Mouse (Mus musculus) MEL (cell line): ENCODE data around the gene Gnai2. TPM values are rescaled to one million over a fixed set of nuclear protein-coding genes. Genes with fewer than 3 reads are reported as not detected.

Source experiments
- DNase-seq: peaks from one replicate; pipeline ENCODE4 v3.0.0; 2011; ENCODE audit warnings: low read depth, low spot score
- H3K27ac ChIP-seq: 2 replicates; pipeline ENCODE4 v1.5.1; 2012; ENCODE audit warnings: low read depth, mild to moderate bottlenecking, control low read depth, low read length, moderate library complexity; ENCODE audit not compliant: control insufficient read depth
- H3K27me3 ChIP-seq, 2 experiments: fragments of 150-350 bp in 1 of 2; sonication (generic) in 1 of 2; 2 replicates each; pipeline ENCODE4 v1.6.1; 2012; ENCODE audit warnings: low read length in 2 of 2, mild to moderate bottlenecking in 2 of 2, improper control_type of control experiment in 1 of 2, moderate library complexity in 1 of 2; ENCODE audit not compliant: insufficient read depth in 2 of 2, control insufficient read depth in 1 of 2
- H3K36me3 ChIP-seq, 2 experiments: 2 replicates each; pipeline ENCODE4 v1.6.1; 2012 to 2014; ENCODE audit warnings: low read length in 2 of 2, improper control_type of control experiment in 1 of 2, inconsistent platforms in 1 of 2, mild to moderate bottlenecking in 1 of 2; ENCODE audit not compliant: insufficient read depth in 2 of 2, control insufficient read depth in 1 of 2
- H3K4me1 ChIP-seq, 2 experiments: fragments of 150-350 bp in 1 of 2; sonication (generic) in 1 of 2; 2 replicates each; pipeline ENCODE4 v1.6.1; 2012; ENCODE audit warnings: low read length in 2 of 2, improper control_type of control experiment in 1 of 2, mild to moderate bottlenecking in 1 of 2; ENCODE audit not compliant: insufficient read depth in 2 of 2, control insufficient read depth in 1 of 2
- H3K4me3 ChIP-seq, 2 experiments: fragments of 150-350 bp in 1 of 2; sonication (generic) in 1 of 2; 2 replicates each; pipeline ENCODE4 v1.5.1; 2012; ENCODE audit warnings: low read depth in 2 of 2, low read length in 2 of 2, mild to moderate bottlenecking in 2 of 2, moderate library complexity in 2 of 2, control low read depth in 1 of 2, improper control_type of control experiment in 1 of 2; ENCODE audit not compliant: control insufficient read depth in 1 of 2, insufficient read depth in 1 of 2
- H3K79me2 ChIP-seq: 2 replicates; pipeline ENCODE4 v1.6.1; 2012; ENCODE audit warnings: mild to moderate bottlenecking, low read length, moderate library complexity; ENCODE audit not compliant: control insufficient read depth, poor library complexity, insufficient read depth
- H3K9ac ChIP-seq: 2 replicates; pipeline ENCODE4 v1.6.1; 2012; ENCODE audit warnings: low read depth, mild to moderate bottlenecking, control low read depth, low read length, moderate library complexity; ENCODE audit not compliant: control insufficient read depth, poor library complexity, severe bottlenecking
- H3K9me3 ChIP-seq: fragments of 150-350 bp; sonication (generic); replicated peaks from 2 replicates; pipeline ENCODE4 v1.6.1; 2012; ENCODE audit warnings: mild to moderate bottlenecking, low read length, improper control_type of control experiment, moderate library complexity; ENCODE audit not compliant: insufficient read depth
- BHLHE40 ChIP-seq: IDR thresholded peaks from 2 replicates; pipeline ENCODE4 v1.6.1; 2012; ENCODE audit warnings: low read depth, mild to moderate bottlenecking, inconsistent platforms, low read length, improper control_type of control experiment, borderline replicate concordance
- CHD1 ChIP-seq: IDR thresholded peaks from 2 replicates; pipeline ENCODE4 v1.6.1; 2012; ENCODE audit warnings: low read depth, mild to moderate bottlenecking, inconsistent platforms, low read length, improper control_type of control experiment
- CHD2 ChIP-seq: IDR thresholded peaks from 2 replicates; pipeline ENCODE4 v1.6.1; 2011; ENCODE audit warnings: low read length, improper control_type of control experiment
- ELF1 ChIP-seq: IDR thresholded peaks from 2 replicates; pipeline ENCODE4 v1.6.1; 2014; ENCODE audit warnings: low read depth, mild to moderate bottlenecking, inconsistent platforms, low read length, improper control_type of control experiment, moderate library complexity
- GATA1 ChIP-seq: IDR thresholded peaks from 2 replicates; pipeline ENCODE4 v1.6.1; 2011; ENCODE audit warnings: low read depth, low read length, improper control_type of control experiment
- HCFC1 ChIP-seq: IDR thresholded peaks from 2 replicates; pipeline ENCODE4 v1.6.1; 2012; ENCODE audit warnings: low read depth, mild to moderate bottlenecking, inconsistent platforms, low read length, improper control_type of control experiment, moderate library complexity
- JUND ChIP-seq: IDR thresholded peaks from 2 replicates; pipeline ENCODE4 v1.6.1; 2011; ENCODE audit warnings: low read depth, mild to moderate bottlenecking, improper control_type of control experiment, low read length
- MAZ ChIP-seq: IDR thresholded peaks from 2 replicates; pipeline ENCODE4 v1.6.1; 2012; ENCODE audit warnings: low read depth, mild to moderate bottlenecking, inconsistent platforms, low read length, improper control_type of control experiment
- MEF2A ChIP-seq: IDR thresholded peaks from 2 replicates; pipeline ENCODE4 v1.6.1; 2014; ENCODE audit warnings: low read depth, mild to moderate bottlenecking, inconsistent platforms, low read length, improper control_type of control experiment; ENCODE audit not compliant: poor library complexity, insufficient replicate concordance, severe bottlenecking; ENCODE audit errors: extremely low read depth
- MYB ChIP-seq: IDR thresholded peaks from 2 replicates; pipeline ENCODE4 v1.6.1; 2011; ENCODE audit warnings: mild to moderate bottlenecking, low read depth, low read length, improper control_type of control experiment
- MYC ChIP-seq: IDR thresholded peaks from 2 replicates; pipeline ENCODE4 v1.6.1; 2011; ENCODE audit warnings: low read depth, mild to moderate bottlenecking, low read length, improper control_type of control experiment, moderate library complexity
- NELFE ChIP-seq: IDR thresholded peaks from 2 replicates; pipeline ENCODE4 v1.6.1; 2011; ENCODE audit warnings: low read depth, low read length, improper control_type of control experiment
- NRF1 ChIP-seq: IDR thresholded peaks from 2 replicates; pipeline ENCODE4 v1.6.1; 2014; ENCODE audit warnings: low read depth, mild to moderate bottlenecking, inconsistent platforms, low read length, improper control_type of control experiment, moderate library complexity; ENCODE audit not compliant: poor library complexity, insufficient read depth, severe bottlenecking
- POLR2A ChIP-seq, 2 experiments: IDR thresholded peaks; 2 replicates each; pipeline ENCODE4 v1.6.1; 2011 to 2012; ENCODE audit warnings: low read length in 2 of 2, mild to moderate bottlenecking in 2 of 2, control low read depth in 1 of 2, improper control_type of control experiment in 1 of 2, low read depth in 1 of 2, moderate library complexity in 1 of 2; ENCODE audit not compliant: control insufficient read depth in 1 of 2, insufficient read depth in 1 of 2, poor library complexity in 1 of 2
- POLR2AphosphoS2 ChIP-seq: IDR thresholded peaks from 2 replicates; pipeline ENCODE4 v1.6.1; 2011; ENCODE audit warnings: low read length, improper control_type of control experiment
- RAD21 ChIP-seq: IDR thresholded peaks from 2 replicates; pipeline ENCODE4 v1.6.1; 2011; ENCODE audit warnings: mild to moderate bottlenecking, low read depth, low read length, improper control_type of control experiment
- SMC3 ChIP-seq: IDR thresholded peaks from 2 replicates; pipeline ENCODE4 v1.6.1; 2011; ENCODE audit warnings: low read depth, low read length, improper control_type of control experiment
- TAL1 ChIP-seq: IDR thresholded peaks from 2 replicates; pipeline ENCODE4 v1.6.1; 2012; ENCODE audit warnings: mild to moderate bottlenecking, inconsistent platforms, low read length, moderate library complexity, mixed read lengths
- TBP ChIP-seq: IDR thresholded peaks from 2 replicates; pipeline ENCODE4 v1.8.0; 2011; ENCODE audit warnings: low read depth, low read length, improper control_type of control experiment
- TCF12 ChIP-seq: IDR thresholded peaks from 2 replicates; pipeline ENCODE4 v1.6.1; 2014; ENCODE audit warnings: low read depth, mild to moderate bottlenecking, inconsistent platforms, low read length, improper control_type of control experiment, moderate library complexity
- UBTF ChIP-seq: IDR thresholded peaks from 2 replicates; pipeline ENCODE4 v1.6.1; 2012; ENCODE audit warnings: low read depth, mild to moderate bottlenecking, inconsistent platforms, low read length, improper control_type of control experiment, moderate library complexity, borderline replicate concordance; ENCODE audit not compliant: insufficient read depth
- USF1 ChIP-seq: IDR thresholded peaks from 2 replicates; pipeline ENCODE4 v1.6.1; 2014; ENCODE audit warnings: low read depth, mild to moderate bottlenecking, inconsistent platforms, low read length, improper control_type of control experiment, moderate library complexity
- USF2 ChIP-seq, 2 experiments: IDR thresholded peaks; 2 replicates each; pipeline ENCODE4 v1.6.1; 2011 to 2012; ENCODE audit warnings: improper control_type of control experiment in 2 of 2, low read length in 2 of 2, borderline replicate concordance in 1 of 2, inconsistent platforms in 1 of 2, low read depth in 1 of 2, mild to moderate bottlenecking in 1 of 2; ENCODE audit not compliant: insufficient read depth in 1 of 2
- ZNF384 ChIP-seq: IDR thresholded peaks from 2 replicates; pipeline ENCODE4 v1.6.1; 2012; ENCODE audit warnings: low read depth, mild to moderate bottlenecking, inconsistent platforms, low read length, improper control_type of control experiment
- polyA plus RNA-seq, 2 experiments: library from polyadenylated mRNA; stranded (reverse) in 1 of 2; unstranded in 1 of 2; fragments of >175 nt in 1 of 2; fragments of >200 nt in 1 of 2; gene quantifications; 2 replicates each; pipeline versions ENCODE4 v1.2.1 to v1.2.4; 2012; ENCODE audit warnings: low replicate concordance in 2 of 2, low read depth in 1 of 2; ENCODE audit not compliant: insufficient read length in 2 of 2, insufficient read depth in 1 of 2, missing spikeins in 1 of 2
- total RNA-seq: library from RNA; depleted of rRNA; stranded (reverse); fragments of 300-350 nt; gene quantifications from 2 replicates; pipeline ENCODE4 v1.2.3, GENCODE M21; 2012

Gnai2 gene
- total and polyA plus RNA-seq, 3 experiments: 129 to 335 (median 137) TPM

DNA sequence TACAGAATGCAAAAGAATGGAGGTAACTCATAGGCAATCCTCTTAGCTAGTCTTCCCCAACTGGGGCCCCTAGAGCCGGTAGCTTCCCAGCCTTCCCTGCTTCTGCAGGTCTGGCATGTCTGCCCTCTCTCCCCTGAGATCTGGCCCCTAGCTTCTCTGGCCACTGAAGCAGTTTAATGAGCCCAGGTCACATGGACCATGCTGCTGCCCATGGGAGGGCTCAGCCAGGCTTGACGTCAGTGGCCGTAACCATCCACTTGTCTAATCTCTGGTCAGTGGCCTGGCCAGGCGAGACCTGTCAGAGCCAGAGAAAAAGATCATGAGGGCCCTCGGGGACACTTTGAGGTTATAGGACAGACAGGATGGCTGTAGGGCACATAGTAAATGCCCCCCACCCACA, 35.1 kb upstream of the Gnai2 start:
- no peaks in the 10 kb centered on the region for H3K9me3 ChIP-seq

GRCm38 (mm10) chr9:107669480-107669945, 34.3 kb upstream of the Gnai2 start, which contains the start of gene Slc38a3:
TSS of gene Slc38a3 (minus strand) at chr9:107669530.
- no peak for TF ChIP-seq NELFE
- TF ChIP-seq GATA1: no peak
- TF ChIP-seq USF2 (IDR thresholded peaks at IDR 0.05; ENCODE audit: borderline replicate concordance in 1 of 2, insufficient read depth in 1 of 2, low read depth in 1 of 2, low read length in 2 of 2): no peak
- no peak for TF ChIP-seq RAD21
- no peak for TF ChIP-seq MAZ
- no peak for TF ChIP-seq ELF1
- TF ChIP-seq HCFC1: no peak
- no peak for TF ChIP-seq TAL1
- TF ChIP-seq UBTF: no peak
- no peak for TF ChIP-seq CHD2
- no peak for TF ChIP-seq POLR2AphosphoS2
- no peak for TF ChIP-seq MYB
- no peak for TF ChIP-seq USF1
- no peak for TF ChIP-seq MYC
- TF ChIP-seq JUND: no peak
- no peak for TF ChIP-seq MEF2A
- no peak for TF ChIP-seq SMC3
- no peak for TF ChIP-seq BHLHE40
- Histone ChIP-seq H3K9ac (no peak within 1 kb of the TSS), H3K27me3 (peaks cover 29 to 33% of the 10 kb centered on the region in 2 experiments), H3K4me1 (no peaks in the 10 kb centered on the region), H3K79me2 (no peaks in the 10 kb centered on the region), H3K27ac (no peak within 1 kb of the TSS), H3K9me3 (no peaks in the 10 kb centered on the region), H3K36me3 (no peaks in the 10 kb centered on the region), H3K4me3 (no peak within 1 kb of the TSS)
- no peak for DNase-seq

More for the DNA sequence above, 35.1 kb upstream of the Gnai2 start:
- Histone ChIP-seq H3K4me3 (no peak overlapping the region), H3K9ac (no peak overlapping the region), H3K36me3 (no peaks in the 10 kb centered on the region), H3K4me1 (no peaks in the 10 kb centered on the region), H3K79me2 (no peaks in the 10 kb centered on the region), H3K27me3 (peaks cover 26 to 33% of the 10 kb centered on the region in 2 experiments), H3K27ac (no peak overlapping the region)
- DNase-seq: no peak
- TF ChIP-seq POLR2A (IDR thresholded peaks at IDR 0.05; ENCODE audit: control insufficient read depth in 1 of 2, insufficient read depth in 1 of 2, low read depth in 1 of 2, low read length in 2 of 2, poor library complexity in 1 of 2): no peak
- no peak for TF ChIP-seq TCF12
- TF ChIP-seq USF2 (IDR thresholded peaks at IDR 0.05; ENCODE audit: borderline replicate concordance in 1 of 2, insufficient read depth in 1 of 2, low read depth in 1 of 2, low read length in 2 of 2): no peak
- no peak for TF ChIP-seq CHD1
- no peak for TF ChIP-seq UBTF
- no peak for TF ChIP-seq ELF1
- no peak for TF ChIP-seq NRF1
- TF ChIP-seq NELFE: no peak
- no peak for TF ChIP-seq JUND
- TF ChIP-seq RAD21: no peak
- no peak for TF ChIP-seq TBP
- no peak for TF ChIP-seq ZNF384
